Mouse (Mus musculus) small intestine, adult 2 months (tissue): ENCODE results near the gene Itga2.

Experiments
- CTCF ChIP-seq: fragments of 200-500 bp; IDR thresholded peaks from 2 replicates; pipeline ENCODE4 v1.5.1; 2012; ENCODE audit warnings: low read depth, mild to moderate bottlenecking, control low read depth, inconsistent platforms, low read length, moderate library complexity, mixed read lengths; ENCODE audit not compliant: insufficient replicate concordance, insufficient read length; ENCODE audit errors: extremely low read depth
- POLR2A ChIP-seq: fragments of 200-500 bp; IDR thresholded peaks from 2 replicates; pipeline ENCODE4 v1.6.1; 2012; ENCODE audit warnings: low read depth, mild to moderate bottlenecking, control low read depth, inconsistent platforms, low read length, moderate library complexity

GRCm38 (mm10) chr13:114924785-114925184 lies 7.1 kb downstream of the Itga2 start:
- TF ChIP-seq CTCF (no peak), POLR2A (no peak)
